In genomic region chr8:44937905-44938642, GRCm38 (mm10) we compare ENCODE assay signal across 8 mouse cellular contexts. TPM values are rescaled to one million over a fixed set of nuclear protein-coding genes. Genes with fewer than 3 reads are reported as not detected.
DNase-seq lines count a peak whose midpoint lies in the region; ATAC-seq and TF ChIP-seq lines count a peak whose summit lies in the region.

No protein-coding gene starts in this region.

- TF ChIP-seq CTCF in bone marrow, adult 2 months (IDR thresholded peaks at IDR 0.05; ENCODE audit: control insufficient read depth, insufficient read depth, low read length): no peak

- peak; percentile 87 for ATAC-seq in embryonic facial prominence, embryonic 14.5 days (ENCODE audit: low read depth)
- no peak for ATAC-seq in CD4-positive, CD25-positive, alpha-beta regulatory T cell, adult 4 months

- peak overlapping the region; percentile 84 for H3K9ac ChIP-seq in embryonic facial prominence, embryonic 14.5 days (ENCODE audit: low read depth, low read length)

- TF ChIP-seq POLR2A in bone marrow, adult 2 months (IDR thresholded peaks at IDR 0.05; ENCODE audit: borderline replicate concordance, control insufficient read depth, low read depth, low read length): no peak

- H3K27ac ChIP-seq in bone marrow, adult 2 months (ENCODE audit: control insufficient read depth, insufficient read depth, low read depth, low read length, poor library complexity): no peak overlapping the region; the same call in 1 of the 2 replicates
- peak overlapping the region; percentile 93 for H3K27ac ChIP-seq in embryonic facial prominence, embryonic 14.5 days (replicated peaks; ENCODE audit: low read depth, low read length)
- peak overlapping the region; percentile 95 for H3K27ac ChIP-seq in limb, embryonic 10.5 days
- H3K27ac ChIP-seq in midbrain, embryonic 10.5 days (replicated peaks): peak overlapping the region; percentile 97

- WGBS in bone marrow, adult 2 months: 1% methylated on average over 87 of the region's 87 CpGs
- 1% methylated on average over 34 of the region's 87 CpGs for WGBS in embryonic facial prominence, embryonic 14.5 days
- under 1% methylated on average over 87 of the region's 87 CpGs for WGBS in limb, embryonic 10.5 days
- WGBS in midbrain, embryonic 10.5 days: under 1% methylated on average over 87 of the region's 87 CpGs

- H3K27me3 ChIP-seq in embryonic facial prominence, embryonic 14.5 days (replicated peaks; ENCODE audit: control insufficient read depth, insufficient read depth, low read length): no peaks in the 10 kb centered on the region
- peaks cover 8% of the 10 kb centered on the region; the same call in 1 of the 2 replicates for H3K27me3 ChIP-seq in limb, embryonic 10.5 days (ENCODE audit: low read depth, poor library complexity, severe bottlenecking)
- H3K27me3 ChIP-seq in midbrain, embryonic 10.5 days (ENCODE audit: low read depth, poor library complexity, severe bottlenecking): no peaks in the 10 kb centered on the region

- peak overlapping the region; percentile 7 for H3K4me3 ChIP-seq in bone marrow, adult 2 months (replicated peaks; ENCODE audit: control insufficient read depth, low read depth, low read length)
- peak overlapping the region; percentile 79 for H3K4me3 ChIP-seq in embryonic facial prominence, embryonic 14.5 days (ENCODE audit: low read depth, low read length)
- peak overlapping the region; percentile 79 for H3K4me3 ChIP-seq in limb, embryonic 10.5 days
- peak overlapping the region; percentile 82 for H3K4me3 ChIP-seq in midbrain, embryonic 10.5 days

- peak; percentile 96 for DNase-seq in embryonic facial prominence, embryonic 14.5 days (ENCODE audit: low spot score)
- peak; percentile 87 to 88 for DNase-seq in heart, adult 9 months (ENCODE audit: low spot score in 2 of 2)
- peak; percentile 87 to 90 for DNase-seq in kidney, adult 8-10 months
- peak; percentile 96 for DNase-seq in limb, embryonic 10.5 days (ENCODE audit: low spot score)
- peak; percentile 94 for DNase-seq in midbrain, embryonic 10.5 days (ENCODE audit: low spot score)
- DNase-seq in skeletal muscle tissue, adult 2 months (ENCODE audit: low read depth, low spot score): peak; percentile 71

- H3K4me1 ChIP-seq in bone marrow, adult 2 months (ENCODE audit: control insufficient read depth, insufficient read depth, low read length): no peaks in the 10 kb centered on the region
- H3K4me1 ChIP-seq in embryonic facial prominence, embryonic 14.5 days (ENCODE audit: control insufficient read depth, insufficient read depth, low read length): peaks cover 16% of the 10 kb centered on the region
- peaks cover 31% of the 10 kb centered on the region for H3K4me1 ChIP-seq in limb, embryonic 10.5 days
- peaks cover 26% of the 10 kb centered on the region for H3K4me1 ChIP-seq in midbrain, embryonic 10.5 days

- H3K36me3 ChIP-seq in embryonic facial prominence, embryonic 14.5 days (ENCODE audit: control insufficient read depth, insufficient read depth, low read length): peaks cover 11% of the 10 kb centered on the region; the same call in 1 of the 2 replicates
- peaks cover 15% of the 10 kb centered on the region for H3K36me3 ChIP-seq in limb, embryonic 10.5 days
- peaks cover 23% of the 10 kb centered on the region for H3K36me3 ChIP-seq in midbrain, embryonic 10.5 days

- peak overlapping the region; percentile 84 for H3K4me2 ChIP-seq in embryonic facial prominence, embryonic 14.5 days (ENCODE audit: low read depth, low read length)

- no peaks in the 10 kb centered on the region for H3K9me3 ChIP-seq in embryonic facial prominence, embryonic 14.5 days (ENCODE audit: control insufficient read depth, low read length)
- no peaks in the 10 kb centered on the region for H3K9me3 ChIP-seq in limb, embryonic 10.5 days (replicated peaks)
- no peaks in the 10 kb centered on the region for H3K9me3 ChIP-seq in midbrain, embryonic 10.5 days (replicated peaks)

RNA-seq across cellular contexts. Expression of gene Fat1, which starts 2.8 kb away (rescaled TPM):
- 0.97 and 5.9 TPM in 2 replicates for polyA plus RNA-seq in bone marrow, adult 2 months (2011; ENCODE audit: insufficient read depth, insufficient read length, low replicate concordance, missing spikeins)
- polyA plus RNA-seq in embryonic facial prominence, embryonic 14.5 days (2014; fragmentation: Nextera tagmentation; extraction: Ambion mirVana): 40.7 and 42.7 TPM in 2 replicates
- 17.2 and 20.1 TPM in 2 replicates for polyA plus RNA-seq in limb, embryonic 10.5 days (2016; fragmentation: Nextera tagmentation; extraction: Ambion mirVana)
- 13.2 and 15.6 TPM in 2 replicates for polyA plus RNA-seq in midbrain, embryonic 10.5 days (2016; fragmentation: Nextera tagmentation; extraction: Ambion mirVana)
- polyA plus RNA-seq in CD4-positive, CD25-positive, alpha-beta regulatory T cell, adult 4 months (2017; shearing (Covaris generic)): under 1 TPM in 1 of 2 experiments, not detected in 1; 0.03 TPM

Comparison
In these comparisons a context has a peak if more than half of its experiments do, and no peak if none do; other contexts are left out.
1. H3K4me3 ChIP-seq: peak in every context shown above with its lines; median percentile 82 in midbrain, embryonic 10.5 days; 79 in embryonic facial prominence, embryonic 14.5 days; 79 in limb, embryonic 10.5 days; 7 in bone marrow, adult 2 months.